Mouse (Mus musculus): ENCODE data around the gene Olfr974.

GRCm38 (mm10) chr9:39951946-39952345, 14.6 kb downstream of the Olfr974 start, which contains the start of gene Olfr975:
- TF ChIP-seq CTCF (IDR thresholded peaks at IDR 0.05; ENCODE audit: borderline replicate concordance, insufficient read depth, low read depth, low read length) (no peak), POLR2A (IDR thresholded peaks at IDR 0.05; ENCODE audit: borderline replicate concordance, insufficient read depth, low read length) (no peak)

All from cerebellum, adult 2 months (tissue).